Comparison of ENCODE assay signal across 22 mouse cellular contexts in the genomic region with DNA sequence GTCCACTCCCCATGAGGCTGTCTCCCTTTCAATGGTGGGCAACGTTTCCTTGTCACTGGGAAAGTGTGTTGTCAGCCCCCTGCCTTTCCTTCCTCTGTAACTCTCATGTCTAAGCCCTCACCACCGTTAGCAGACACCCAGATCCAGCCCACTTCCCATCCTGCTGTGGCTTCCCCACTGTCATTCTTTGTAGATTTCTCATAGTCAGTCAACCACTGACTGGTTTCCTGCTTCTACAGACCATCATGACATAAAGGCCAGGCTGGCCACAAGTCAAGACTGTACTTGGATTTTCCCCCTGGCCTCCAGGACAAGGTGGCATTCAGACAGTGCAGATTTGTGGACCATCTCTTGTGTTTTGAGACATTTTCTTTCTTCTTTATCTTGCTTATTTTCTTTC. TPM values are rescaled to one million over a fixed set of nuclear protein-coding genes. Genes with fewer than 3 reads are reported as not detected.
DNase-seq lines count a peak whose midpoint lies in the region; ATAC-seq and TF ChIP-seq lines count a peak whose summit lies in the region.
"Had no signal": no experiment of that assay in that cellular context is flagged by ENCODE, and none has a peak within 500 bp of the region (broad histone marks: within the 10 kb centered on the region; RNA-seq: fewer than 3 reads in every experiment).

No protein-coding gene starts in this region.

- TF ChIP-seq CTCF in embryonic fibroblast, embryonic 13.5 days (IDR thresholded peaks at IDR 0.05; ENCODE audit: borderline replicate concordance, insufficient read depth, low read length), result no peak

- no peak for TF ChIP-seq POLR2A in embryonic fibroblast, embryonic 13.5 days (IDR thresholded peaks at IDR 0.05; ENCODE audit: low read depth, low read length)

- no peak overlapping the region for H3K9ac ChIP-seq in forebrain, embryonic 15.5 days (replicated peaks)
- H3K9ac ChIP-seq: embryonic facial prominence, embryonic 12.5 days; forebrain, embryonic 12.5 days; forebrain, postnatal 0 days; heart, embryonic 13.5 days; hindbrain, embryonic 15.5 days had no signal

- peaks cover 6% of the 10 kb centered on the region for H3K27me3 ChIP-seq in megakaryocyte, embryonic 14.5 days (replicated peaks)
- no peaks in the 10 kb centered on the region for H3K27me3 ChIP-seq in forebrain, embryonic 15.5 days
- H3K27me3 ChIP-seq: CH12.LX; embryonic facial prominence, embryonic 12.5 days; forebrain, embryonic 12.5 days; heart, embryonic 13.5 days; hindbrain, embryonic 15.5 days had no signal

- peaks cover 9% of the 10 kb centered on the region; the same call in 1 of the 2 replicates for H3K9me3 ChIP-seq in megakaryocyte, embryonic 14.5 days
- H3K9me3 ChIP-seq in forebrain, embryonic 15.5 days, result no peaks in the 10 kb centered on the region
- H3K9me3 ChIP-seq: embryonic facial prominence, embryonic 12.5 days; forebrain, embryonic 12.5 days; heart, embryonic 13.5 days; hindbrain, embryonic 15.5 days had no signal

- peak overlapping the region; percentile 41 for H3K27ac ChIP-seq in embryonic fibroblast, embryonic 13.5 days (ENCODE audit: insufficient read depth, low read length)
- H3K27ac ChIP-seq in forebrain, embryonic 15.5 days (replicated peaks), result no peak overlapping the region
- H3K27ac ChIP-seq: embryonic facial prominence, embryonic 12.5 days; forebrain, embryonic 12.5 days; heart, embryonic 13.5 days; hindbrain, embryonic 15.5 days had no signal

- peaks cover 10% of the 10 kb centered on the region; the same call in 1 of the 2 replicates for H3K4me1 ChIP-seq in embryonic fibroblast, embryonic 13.5 days (ENCODE audit: control insufficient read depth, insufficient read depth, low read length)
- H3K4me1 ChIP-seq in megakaryocyte, embryonic 14.5 days, result peaks cover 5% of the 10 kb centered on the region
- H3K4me1 ChIP-seq in forebrain, embryonic 15.5 days, result no peaks in the 10 kb centered on the region
- H3K4me1 ChIP-seq: hindbrain, embryonic 15.5 days had no signal

- no peaks in the 10 kb centered on the region for H3K36me3 ChIP-seq in megakaryocyte, embryonic 14.5 days (replicated peaks; ENCODE audit: low read length)
- H3K36me3 ChIP-seq in forebrain, embryonic 15.5 days, result no peaks in the 10 kb centered on the region
- H3K36me3 ChIP-seq: embryonic facial prominence, embryonic 12.5 days; forebrain, embryonic 12.5 days; heart, embryonic 13.5 days; hindbrain, embryonic 15.5 days had no signal

- 36% methylated on average over 2 of the region's 2 CpGs for WGBS in forebrain, embryonic 15.5 days

- ATAC-seq in forebrain, embryonic 15.5 days (replicated peaks), result no peak
- ATAC-seq: forebrain, postnatal 0 days; inflammation-experienced regulatory T-cells, adult 6 months had no signal

- no peak overlapping the region for H3K4me2 ChIP-seq in forebrain, embryonic 15.5 days (replicated peaks)
- H3K4me2 ChIP-seq: embryonic facial prominence, embryonic 12.5 days; forebrain, embryonic 12.5 days; heart, embryonic 13.5 days; hindbrain, embryonic 15.5 days had no signal

- intact Hi-C loops in heart, postnatal 10 days (cut with DNase I), result loop anchor here (5.0 kb wide), 1 partner anchor 87 kb away; no protein-coding TSS in a partner anchor

- no peak overlapping the region for H3K4me3 ChIP-seq in embryonic fibroblast, embryonic 13.5 days (ENCODE audit: insufficient read depth, low read length)
- H3K4me3 ChIP-seq in megakaryocyte, embryonic 14.5 days (replicated peaks), result peak overlapping the region; percentile 35
- H3K4me3 ChIP-seq in forebrain, embryonic 15.5 days, result no peak overlapping the region
- H3K4me3 ChIP-seq: embryonic facial prominence, embryonic 12.5 days; forebrain, embryonic 12.5 days; heart, embryonic 13.5 days; hindbrain, embryonic 15.5 days had no signal

- peak; percentile 70 for DNase-seq in 3T3-L1 (ENCODE audit: low read depth, low spot score)
- DNase-seq in Muller cell, postnatal 12 days (ENCODE audit: inconsistent ontology term), result peak; percentile 86
- DNase-seq in layer of hippocampus, adult 9-10 months (ENCODE audit: low spot score), result no peak
- DNase-seq in heart, postnatal 10 days, result no peak
- no peak for DNase-seq in right cerebral cortex, postnatal 14 days
- DNase-seq: adrenal gland, postnatal 10 days; cerebellum, adult 2 months; cerebellum, postnatal 10 days; forebrain, postnatal 0 days; gastrocnemius, postnatal 14 days; heart, adult 11 months; heart, postnatal 4 days; kidney, adult 11 months had no signal

RNA-seq across cellular contexts. Expression of a gene that starts 47.7 kb away (rescaled TPM):
- 5.4 and 8.4 TPM in 2 replicates for polyA plus RNA-seq in embryonic fibroblast, embryonic 13.5 days (2011; ENCODE audit: insufficient read length, low read depth, missing spikeins)
- not detected in 2 replicates for polyA plus RNA-seq in megakaryocyte, embryonic 14.5 days (2012; ENCODE audit: insufficient read depth, low replicate concordance)
- total RNA-seq in heart, postnatal 10 days (2021), result 10 to 100 TPM in 1 of 2 experiments, 1 to 10 TPM in 1; 7.8 to 10.4 TPM
- 0.48 and 0.54 TPM in 2 replicates for polyA plus RNA-seq in forebrain, embryonic 15.5 days (2015; fragmentation: Nextera tagmentation; extraction: Ambion mirVana)
- total RNA-seq: CH12.LX had no signal
- polyA plus RNA-seq: inflammation-experienced regulatory T-cells, adult 6 months had no signal

Comparison
In these comparisons a context has a peak if more than half of its experiments do, and no peak if none do; other contexts are left out.
1. DNase-seq: peak in 3T3-L1 (single experiment) and Muller cell, postnatal 12 days (single experiment); none in layer of hippocampus, adult 9-10 months (single experiment), heart, postnatal 10 days (0 of 2) and right cerebral cortex, postnatal 14 days (single experiment).